Mouse (Mus musculus) WW6 (cell line): ENCODE measurements at regions not wholly inside any gene's neighbourhood (a gene's known extent, or its start where the extent isn't known, plus 50 kb on each side); places are given as distances from the start of the nearest gene placed in this dataset.
"Not testable (repeated sequence)": the region's sequence is repeated elsewhere in the genome, so short reads cannot be mapped to it uniquely, and the experiment has no call there.

Experiments
- DNase-seq: peaks from one replicate; pipeline ENCODE4 v3.0.0-alpha.2; 2013; ENCODE audit warnings: low read depth, low spot score

- DNase-seq, result no peak
Measured at GRCm38 (mm10) chr10:3192291-3192690, 75.3 kb downstream of the H60c start.

- DNase-seq, result no peak
Measured at GRCm38 (mm10) chr10:3188361-3188760, 79.2 kb downstream of the H60c start.

GRCm38 (mm10) chr10:3180103-3180502, 87.5 kb downstream of the H60c start:
- no peak for DNase-seq

GRCm38 (mm10) chr10:3173601-3174000, 94.0 kb downstream of the H60c start:
- DNase-seq, result no peak

- peak; percentile 50 for DNase-seq
Measured at GRCm38 (mm10) chr10:3172927-3173326, 94.6 kb downstream of the H60c start.

GRCm38 (mm10) chr10:3172257-3172656, 95.3 kb downstream of the H60c start:
- no peak for DNase-seq

- DNase-seq, result no peak
Measured at GRCm38 (mm10) chr10:3171366-3171765, 96.2 kb downstream of the H60c start.

GRCm38 (mm10) chr10:3155542-3155941, 112.0 kb downstream of the H60c start:
- DNase-seq, result no peak

GRCm38 (mm10) chr10:3148171-3148570, 119.4 kb downstream of the H60c start:
- DNase-seq, result no peak

GRCm38 (mm10) chr10:3139306-3139705, 128.3 kb downstream of the H60c start:
- DNase-seq, result no peak

GRCm38 (mm10) chr10:3127491-3127890, 140.1 kb downstream of the H60c start:
- DNase-seq, result no peak

- DNase-seq, result no peak
Measured at GRCm38 (mm10) chr10:3117451-3118070, 150.0 kb downstream of the H60c start.

GRCm38 (mm10) chr10:3114421-3114820, 153.2 kb downstream of the H60c start:
- DNase-seq, result not testable (repeated sequence)

GRCm38 (mm10) chr10:3107955-3108354, 159.6 kb downstream of the H60c start:
- not testable (repeated sequence) for DNase-seq
